Mouse (Mus musculus): ENCODE data around the gene Ilf2.

GRCm38 (mm10) chr3:90490696-90491256 lies 14.8 kb downstream of the Ilf2 start, which contains the start of gene Snapin:
- peak; percentile 54 for TF ChIP-seq POLR2A (IDR thresholded peaks at IDR 0.05; ENCODE audit: low read depth, low read length)
- peak; percentile 74 for TF ChIP-seq CTCF (IDR thresholded peaks at IDR 0.05; ENCODE audit: borderline replicate concordance, insufficient read depth, low read length)
